Mouse (Mus musculus) layer of hippocampus, postnatal 36 days (tissue): ENCODE measurements around the gene Ppp1r27. TPM values are rescaled to one million over a fixed set of nuclear protein-coding genes. Genes with fewer than 3 reads are reported as not detected.
"Not testable (repeated sequence)": the region's sequence is repeated elsewhere in the genome, so short reads cannot be mapped to it uniquely, and the experiment has no call there.

Experiments
- DNase-seq, 2 experiments: peaks; one replicate each; pipeline ENCODE4 v3.0.0; 2022
- total RNA-seq, 2 experiments: library from RNA; stranded (reverse); gene quantifications; 2 replicates each; pipeline ENCODE4 v1.2.3; 2021

Ppp1r27 gene
- total RNA-seq, 2 experiments from 2014 or later, result not detected

DNA sequence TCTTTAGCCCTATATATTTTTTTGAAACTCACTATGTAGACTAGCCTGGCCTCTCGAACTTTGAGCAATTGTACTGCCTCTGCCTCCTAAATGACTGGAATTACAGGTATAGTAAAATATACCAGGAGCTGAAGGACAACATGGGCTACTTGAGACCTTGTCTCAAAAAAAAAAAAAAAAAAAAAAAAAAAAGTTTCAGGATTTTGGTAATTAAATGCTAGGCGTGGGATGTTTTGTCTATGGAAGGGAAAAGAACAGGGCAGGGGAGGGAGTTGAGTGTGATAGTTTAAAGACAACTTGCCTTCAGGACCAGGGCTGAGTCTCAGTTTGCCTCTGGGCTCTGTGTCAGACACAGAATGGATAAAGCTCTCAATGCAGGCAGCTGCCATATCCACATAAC is 24.1 kb upstream of the Ppp1r27 start:
- no peak for DNase-seq

DNA sequence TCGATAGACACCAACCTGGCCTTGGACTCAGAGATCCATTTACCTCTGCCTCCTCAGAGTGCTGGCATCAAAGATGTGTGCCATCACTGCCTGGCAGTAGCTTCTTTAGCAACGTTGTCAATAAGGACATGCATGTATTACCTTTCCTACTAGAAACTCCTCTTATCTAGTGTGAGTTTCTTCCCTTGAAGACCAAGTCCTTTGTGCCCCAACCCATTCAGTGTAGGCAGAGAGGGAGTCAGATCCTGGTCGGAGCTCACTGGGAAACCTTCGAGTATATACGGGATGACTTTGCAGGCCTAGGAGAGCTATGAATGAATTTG is 23.3 kb upstream of the Ppp1r27 start:
- DNase-seq, result no peak

DNA sequence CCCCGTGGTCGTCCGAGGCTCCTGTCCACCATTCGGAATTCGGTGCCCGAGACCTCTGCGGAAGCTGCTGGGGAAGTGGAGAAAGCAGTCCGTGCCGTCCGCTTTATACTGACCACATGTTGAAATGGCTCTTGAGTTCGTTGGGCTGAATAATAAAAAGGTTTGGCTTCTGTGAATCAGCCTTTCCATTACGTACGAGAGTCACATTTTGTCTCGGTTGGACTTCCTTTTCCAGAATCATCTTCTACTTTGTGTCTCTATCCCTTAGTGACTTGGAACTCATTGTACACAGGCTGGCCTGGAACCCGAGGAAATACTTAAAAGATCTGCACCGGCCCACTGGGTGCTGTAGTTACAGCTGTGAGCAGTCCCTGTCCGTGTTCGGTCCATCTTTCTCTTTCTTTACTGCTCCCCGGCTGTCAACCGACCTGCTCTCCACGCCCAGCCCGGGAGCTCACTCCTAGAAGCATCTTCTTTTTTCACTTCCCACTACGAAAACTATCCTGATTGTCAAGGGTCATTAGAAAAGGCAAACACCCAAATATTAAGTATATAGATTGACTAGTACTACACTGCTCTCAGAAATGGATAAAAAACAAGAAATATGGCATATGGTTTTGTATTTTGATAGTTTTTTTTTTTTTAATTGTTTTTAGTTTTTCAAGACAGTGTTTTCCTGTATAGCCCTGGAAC is 22.8 kb upstream of the Ppp1r27 start:
- DNase-seq, result no peak

DNA sequence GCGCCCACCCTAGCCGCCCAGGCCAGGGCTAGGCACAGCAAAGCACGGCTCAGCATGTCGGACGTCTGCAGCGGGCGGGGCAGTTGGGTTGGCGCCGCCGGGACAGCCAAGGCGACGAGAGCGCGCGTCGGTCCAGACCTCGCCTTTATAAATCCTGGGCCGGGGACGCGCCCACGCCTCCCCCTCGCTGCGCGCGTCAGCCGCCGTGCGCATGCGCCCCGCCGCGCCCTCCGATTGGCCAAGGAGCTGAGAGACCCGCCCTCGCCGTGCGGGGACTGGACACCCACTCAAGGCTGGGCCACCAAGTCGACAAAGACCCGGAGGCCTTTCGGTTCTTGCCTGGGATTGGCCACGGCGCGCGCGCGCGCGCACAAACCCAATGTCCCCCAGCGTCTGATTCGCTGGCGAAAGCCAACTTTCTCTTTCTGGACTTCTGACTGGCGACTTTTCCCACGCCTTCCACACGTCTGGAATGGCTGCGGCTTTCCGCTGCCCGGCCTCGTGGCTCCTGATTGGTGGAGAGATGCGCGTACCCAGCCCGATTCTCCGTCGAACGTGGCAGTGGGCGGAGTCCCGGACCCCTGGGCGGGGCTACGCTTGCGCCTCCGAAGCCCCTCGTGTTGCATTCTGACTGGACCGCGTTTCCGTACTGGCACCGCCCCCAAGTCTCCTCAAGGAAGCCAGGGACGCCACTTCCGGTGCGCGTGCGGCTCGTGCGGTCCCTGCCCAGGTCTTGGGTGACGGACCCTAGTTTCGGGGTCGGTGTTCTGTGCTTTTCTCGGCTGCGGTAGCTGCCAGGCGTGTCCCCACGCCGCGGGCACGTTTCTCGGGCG is 22.0 kb upstream of the Ppp1r27 start, which contains the start of gene P4hb:
P4hb (minus strand) TSS at position 502 of the 833 bp plus-strand sequence.
- DNase-seq, result peak; percentile 100

DNA sequence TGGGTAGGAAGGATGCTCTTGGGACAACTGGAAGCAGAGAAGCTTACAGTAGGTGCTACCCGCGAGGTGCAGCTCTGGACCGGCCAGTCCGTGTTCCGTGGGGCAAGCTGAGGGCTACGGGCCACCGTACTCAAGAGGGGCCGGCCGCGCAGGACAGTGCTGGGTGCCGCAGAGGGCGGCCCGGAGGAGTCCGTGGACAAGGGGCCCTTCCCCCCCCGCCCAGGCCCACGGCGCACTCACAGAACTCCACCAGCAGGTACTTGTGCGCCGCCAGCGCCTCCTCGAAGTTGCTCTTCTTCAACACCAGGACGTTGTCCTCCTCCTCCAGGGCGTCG is 21.5 kb upstream of the Ppp1r27 start:
- no peak for DNase-seq

DNA sequence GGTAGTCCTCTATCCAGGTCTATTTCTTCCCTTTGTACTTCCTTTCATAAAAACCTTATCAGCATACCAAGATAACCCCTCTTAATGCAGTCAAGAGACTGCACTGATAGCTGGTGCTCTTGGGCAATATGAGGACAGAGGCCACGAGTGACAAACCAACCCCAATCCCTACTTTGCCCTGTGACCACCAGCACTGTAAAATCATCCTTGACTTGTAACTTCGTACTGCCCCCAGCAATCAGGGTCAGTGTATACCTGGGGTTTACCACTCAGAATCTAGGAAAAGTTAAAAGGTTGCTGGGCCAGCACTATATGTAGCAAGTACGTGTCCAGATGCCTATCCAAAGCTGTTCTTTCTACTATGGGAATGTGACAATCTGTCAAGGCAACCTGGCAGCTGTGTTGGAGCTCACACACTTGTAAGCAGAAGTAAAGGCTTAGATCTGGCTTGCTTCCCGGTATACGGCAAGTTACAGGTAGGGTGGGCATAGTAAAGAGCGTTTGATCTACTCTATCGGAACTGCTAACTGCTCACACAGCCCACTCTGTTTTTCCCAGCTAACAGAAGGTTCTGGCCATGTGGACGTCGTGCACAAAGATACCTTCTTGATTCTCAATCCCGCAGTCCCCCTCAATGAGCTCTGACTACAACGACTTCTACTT is 21.0 kb upstream of the Ppp1r27 start:
- no peak for DNase-seq

DNA sequence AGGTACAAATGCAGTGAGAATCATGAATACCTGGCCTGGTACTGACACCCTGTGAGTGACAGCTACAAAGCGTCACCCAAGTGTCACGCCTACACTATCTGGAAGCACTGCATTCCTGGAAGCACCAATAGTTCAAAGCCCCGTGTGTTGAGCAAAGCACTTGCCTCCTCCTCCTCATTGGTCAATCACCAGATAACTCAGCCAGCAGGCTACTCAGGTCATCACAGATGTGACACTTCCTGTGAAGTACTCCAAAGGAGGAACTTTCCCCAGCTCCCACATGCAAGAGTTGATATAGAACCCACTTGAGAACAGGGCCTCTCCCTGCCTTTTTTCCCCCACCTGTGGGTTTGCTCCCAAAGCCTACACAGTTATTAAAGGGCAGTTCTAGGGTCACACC is 20.2 kb upstream of the Ppp1r27 start:
- DNase-seq, result no peak

DNA sequence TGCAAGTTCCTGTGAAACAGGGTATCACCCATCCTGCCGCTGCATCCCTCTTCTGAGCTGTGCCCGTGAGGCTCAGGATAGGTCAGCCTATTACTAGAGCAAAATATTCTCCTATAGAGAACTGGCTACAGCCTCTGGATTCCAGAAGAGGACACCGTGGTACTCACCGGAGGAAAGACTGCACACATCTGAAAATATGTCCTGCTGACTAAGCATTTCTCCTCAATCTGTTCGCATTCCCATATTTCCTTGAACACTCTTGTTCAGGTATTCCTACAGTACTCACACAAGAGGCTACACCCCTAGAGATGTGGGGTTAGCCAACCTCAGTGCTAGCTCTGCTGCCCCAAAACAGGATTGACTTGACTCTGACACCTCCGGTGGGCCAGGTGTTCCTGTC is 17.4 kb upstream of the Ppp1r27 start:
- no peak for DNase-seq

DNA sequence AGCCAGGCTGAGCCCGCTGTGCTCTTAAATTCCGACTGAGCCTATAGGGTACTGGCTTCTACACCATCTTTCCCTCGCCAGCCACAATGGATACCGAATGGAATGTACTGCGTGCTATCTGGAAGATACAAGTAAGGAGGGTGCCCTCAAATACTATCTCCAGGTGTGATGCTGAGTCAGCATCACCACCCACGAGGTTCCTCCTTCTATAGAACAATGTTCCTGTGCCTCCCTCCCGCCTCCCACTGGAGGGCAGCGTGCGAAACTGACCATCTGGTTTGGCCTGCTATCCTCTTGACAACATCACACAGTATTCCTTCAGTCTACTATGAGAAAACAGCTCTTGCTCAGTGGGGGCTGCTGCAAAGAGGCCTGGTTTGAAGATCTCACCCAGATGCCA is 14.2 kb upstream of the Ppp1r27 start:
- DNase-seq, result no peak

DNA sequence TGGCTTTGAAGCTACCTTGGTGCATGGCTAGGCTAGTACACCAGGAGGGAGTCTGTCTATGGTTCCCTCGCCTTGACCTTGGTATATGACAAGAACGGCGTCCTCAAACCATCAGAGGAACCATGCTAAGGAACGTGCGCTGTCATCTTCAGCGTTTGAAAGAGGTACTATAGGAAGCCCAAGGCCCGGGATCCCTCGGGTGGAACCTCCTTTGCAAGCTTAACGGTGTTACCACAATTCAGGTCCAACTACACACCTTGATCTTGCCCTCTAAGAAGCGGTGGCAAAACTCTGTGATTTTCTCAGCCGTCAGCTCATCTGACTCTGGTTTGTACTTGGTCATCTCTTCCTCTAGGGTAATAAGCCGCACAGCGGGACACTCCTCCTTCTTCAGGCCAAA is 12.0 kb upstream of the Ppp1r27 start:
- no peak for DNase-seq

DNA sequence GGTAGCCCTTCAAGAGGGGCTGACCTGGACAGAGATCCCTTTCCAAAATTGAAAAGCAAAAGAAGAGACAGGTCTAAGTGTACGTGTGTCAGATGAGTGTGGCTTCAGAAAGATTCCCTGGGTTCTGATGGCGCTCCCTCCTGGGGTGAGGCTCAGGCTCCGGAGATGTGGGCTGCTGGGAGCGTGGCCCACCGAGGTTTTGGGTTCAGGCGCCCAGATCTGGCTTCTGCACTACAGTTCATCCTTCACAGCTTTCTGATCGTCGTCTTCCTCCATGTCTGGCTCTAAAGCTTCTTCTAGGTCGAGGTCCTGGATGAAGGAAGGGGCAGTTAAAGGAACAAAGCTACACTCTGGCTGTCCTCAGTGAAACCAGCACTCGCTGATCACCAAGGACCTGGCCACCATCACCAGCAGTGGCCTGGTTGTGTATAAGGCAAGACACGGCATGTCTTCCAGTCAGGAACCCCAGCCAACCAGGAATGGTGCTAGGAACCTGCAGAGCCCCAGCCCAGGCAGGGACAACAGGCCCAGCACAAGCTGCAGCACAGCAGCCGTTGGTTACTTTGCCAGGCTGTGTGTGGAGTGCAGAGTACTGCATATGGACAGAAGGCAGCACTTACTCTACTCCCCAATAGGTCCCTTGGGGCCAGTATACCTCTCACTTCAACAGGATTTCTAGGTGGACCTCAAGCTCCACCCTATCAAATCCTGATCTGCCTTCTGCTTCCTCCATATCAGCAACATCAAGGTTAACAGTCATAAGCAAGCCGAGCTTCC is 10.2 kb upstream of the Ppp1r27 start:
- DNase-seq, result no peak

DNA sequence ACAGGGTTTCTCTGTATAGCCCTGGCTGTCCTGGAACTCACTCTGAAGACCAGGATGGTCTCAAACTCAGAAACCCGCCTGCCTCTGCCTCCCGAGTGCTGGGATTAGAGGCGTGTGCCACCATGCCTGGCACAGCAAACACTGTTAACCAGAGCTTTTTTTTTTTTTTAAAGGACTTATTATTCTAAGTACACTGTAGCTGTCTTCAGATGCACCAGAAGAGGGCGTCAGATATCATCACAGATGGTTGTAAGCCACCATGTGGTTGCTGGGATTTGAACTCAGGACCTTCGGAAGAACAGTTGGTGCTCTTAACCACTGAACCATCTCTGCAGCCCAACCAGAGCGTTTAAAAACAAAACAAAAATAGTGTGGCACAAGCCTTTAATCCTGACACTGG is 7.9 kb upstream of the Ppp1r27 start:
- DNase-seq, result not testable (repeated sequence)

DNA sequence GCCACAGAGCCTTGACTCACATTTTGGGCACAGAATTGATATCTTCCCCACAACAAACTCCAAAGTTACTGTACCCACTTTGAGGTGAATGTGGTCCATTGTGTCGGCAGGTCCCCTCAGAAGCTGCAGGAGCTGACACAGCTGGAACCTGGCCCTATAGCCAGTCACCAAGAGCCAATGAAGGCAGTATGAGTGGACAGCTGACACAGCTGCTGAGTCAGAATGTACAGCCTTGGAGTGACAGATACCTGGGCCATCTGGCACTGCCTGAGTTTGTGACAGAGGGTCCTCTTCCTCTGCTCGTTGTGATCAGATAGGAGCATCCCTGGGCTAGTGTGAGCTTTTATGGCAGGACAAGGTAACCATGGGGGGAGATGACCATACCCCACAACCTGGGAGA is 4.3 kb upstream of the Ppp1r27 start:
- DNase-seq, result no peak

DNA sequence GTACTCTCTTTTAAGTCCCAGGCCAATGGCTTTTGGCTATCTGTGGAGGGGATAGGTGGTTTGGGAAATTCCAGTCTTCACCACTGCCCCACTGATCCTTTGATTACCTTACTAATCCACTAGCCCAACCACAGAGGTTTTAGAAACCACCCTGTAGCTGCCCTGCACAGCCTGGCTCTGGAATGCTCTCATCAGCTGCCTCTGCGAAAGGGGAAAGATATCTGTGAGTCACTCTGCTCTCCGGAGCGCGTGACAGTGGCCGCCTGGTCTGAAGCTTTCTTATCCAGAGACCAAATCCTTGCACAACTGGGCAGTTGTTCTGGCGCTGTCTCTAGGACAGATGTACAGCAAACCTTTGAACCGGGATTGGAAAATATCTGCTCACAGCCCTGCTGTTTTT is 3.9 kb upstream of the Ppp1r27 start:
- no peak for DNase-seq

DNA sequence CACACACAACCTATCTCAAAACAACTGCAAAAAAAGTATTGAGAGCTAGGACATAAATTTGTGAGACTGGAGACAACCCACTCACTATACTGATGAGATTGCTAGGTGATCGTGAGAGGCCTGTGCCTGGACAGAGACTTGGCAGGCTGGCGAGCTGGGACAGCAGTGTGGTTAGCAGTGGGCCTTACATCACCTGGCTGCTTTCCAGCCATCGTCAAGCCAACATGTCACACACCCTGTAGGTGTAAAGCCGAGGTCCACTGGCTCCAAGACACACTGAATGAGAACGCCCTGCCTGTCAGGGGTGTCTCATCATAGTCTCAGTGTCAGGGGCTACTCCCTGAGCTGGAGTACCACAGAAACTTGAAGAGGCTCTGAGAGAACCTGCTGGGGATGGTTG is 1.8 kb upstream of the Ppp1r27 start:
- no peak for DNase-seq

DNA sequence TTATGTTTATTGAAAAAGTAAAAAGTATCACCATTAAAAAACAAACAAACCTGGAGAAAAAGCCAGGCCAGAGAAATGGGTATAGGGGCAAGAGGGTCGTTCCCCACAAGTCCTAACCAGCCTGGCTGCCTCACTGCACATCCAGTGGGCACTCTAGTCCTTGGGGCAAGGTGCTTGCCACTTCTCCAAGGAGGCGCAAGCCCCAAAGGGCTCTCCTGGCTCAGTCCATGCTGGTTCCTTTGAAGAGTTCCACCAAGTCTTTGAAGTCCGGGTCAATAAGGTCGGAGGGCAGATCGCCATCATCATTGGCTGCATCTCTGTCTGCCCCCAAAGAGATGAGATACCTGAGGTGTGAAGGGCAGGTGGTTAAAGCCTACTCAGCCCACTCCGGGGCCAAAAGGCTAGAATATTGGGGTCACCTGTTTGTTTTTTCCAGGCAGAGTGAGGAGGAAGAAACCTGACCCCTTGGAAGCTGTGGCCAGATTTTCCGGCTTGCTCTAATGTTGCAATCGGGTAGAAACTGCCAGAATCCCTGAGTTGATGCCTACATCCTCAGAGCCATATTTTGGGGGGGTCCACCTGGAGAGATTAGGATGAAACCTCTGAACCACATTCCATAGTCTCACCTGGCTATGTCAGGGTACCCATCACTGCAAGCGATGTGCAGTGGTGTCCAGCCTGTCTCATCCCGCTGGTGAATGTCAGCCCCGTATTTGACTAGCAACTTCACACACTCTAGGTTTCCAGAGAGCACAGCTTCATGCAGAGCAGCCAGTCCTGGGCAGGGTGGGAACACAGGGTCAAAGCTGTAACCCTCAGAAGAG is 734 bp downstream of the Ppp1r27 start:
- no peak for DNase-seq

DNA sequence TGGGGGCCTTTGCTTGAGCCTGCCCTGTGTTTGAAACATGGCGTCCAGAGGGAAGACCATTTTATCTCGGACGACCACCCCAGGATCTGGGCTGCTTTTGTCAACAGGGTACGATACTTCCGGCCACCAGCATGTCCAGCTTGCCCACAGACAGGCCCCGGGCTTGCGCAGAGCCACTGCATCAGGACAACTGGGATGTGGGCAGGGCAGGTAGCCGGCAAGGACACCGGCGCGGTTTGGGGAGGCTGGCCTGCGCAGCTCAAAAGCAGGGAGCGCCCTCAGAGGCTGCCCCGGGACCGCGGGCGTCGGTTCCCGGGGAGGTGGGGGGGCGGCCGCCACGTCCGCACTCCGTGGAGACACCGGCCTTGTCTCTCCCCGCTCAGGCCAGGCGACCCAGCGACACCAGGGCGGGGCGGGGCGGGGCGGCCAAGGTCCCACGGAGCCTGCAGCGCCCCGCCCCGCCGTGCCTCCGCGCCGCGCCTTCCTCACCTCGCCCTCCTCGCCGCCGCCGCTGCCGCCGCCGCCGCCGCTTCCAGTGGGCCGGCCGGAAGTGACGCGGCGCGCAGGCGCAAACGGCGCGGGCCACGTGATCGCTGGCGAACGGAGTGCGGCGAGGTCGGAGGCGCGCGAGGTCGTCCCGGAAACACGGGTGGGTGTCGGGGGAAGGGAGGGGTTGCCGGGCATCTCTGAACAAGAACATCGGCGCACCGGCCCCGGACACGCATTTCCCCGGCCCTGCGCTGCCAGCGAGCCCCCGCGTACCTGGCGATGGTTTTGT is 1.6 kb downstream of the Ppp1r27 start, which contains the start of gene Mcrip1:
Mcrip1 (minus strand) TSS at position 560 of the 778 bp plus-strand sequence.
- peak; percentile 89 to 92 for DNase-seq

DNA sequence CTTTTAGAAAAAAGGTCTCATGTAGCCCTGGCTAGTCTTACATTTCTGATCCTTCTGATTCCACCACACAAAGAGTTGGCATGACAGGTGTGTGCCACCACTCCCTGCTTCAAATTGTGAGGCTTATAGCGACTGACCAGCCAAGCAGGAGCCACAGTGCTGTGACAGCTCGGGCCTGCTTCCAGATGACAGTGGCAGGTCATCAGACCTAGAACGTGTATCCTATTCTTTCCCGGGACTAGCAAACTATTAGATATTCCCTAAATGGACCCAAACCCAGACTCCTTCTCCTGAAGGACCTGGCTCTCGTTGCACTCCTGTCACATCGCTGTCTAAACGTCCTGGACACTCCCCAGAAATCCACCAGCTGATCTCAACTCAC is 2.2 kb downstream of the Ppp1r27 start:
- DNase-seq, result no peak

DNA sequence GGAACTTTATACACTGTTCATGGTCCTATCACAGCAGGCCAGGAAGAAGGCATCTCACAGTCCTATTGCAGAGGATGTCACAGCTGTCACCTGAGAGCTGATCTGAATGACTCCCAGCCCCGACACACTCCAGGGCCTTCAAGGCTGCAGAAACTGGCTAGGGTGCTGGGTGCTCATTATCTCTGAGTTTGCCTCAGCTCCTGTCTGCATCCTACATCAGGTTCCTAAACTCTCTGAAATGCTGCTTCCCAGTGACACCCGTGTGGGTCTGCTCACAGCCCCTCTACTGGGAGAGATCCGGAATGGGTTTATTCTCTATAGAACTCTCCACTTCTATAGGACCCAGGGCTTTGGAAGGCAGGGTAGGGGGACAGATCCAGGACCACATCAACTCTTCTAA is 2.7 kb downstream of the Ppp1r27 start:
- DNase-seq, result no peak

DNA sequence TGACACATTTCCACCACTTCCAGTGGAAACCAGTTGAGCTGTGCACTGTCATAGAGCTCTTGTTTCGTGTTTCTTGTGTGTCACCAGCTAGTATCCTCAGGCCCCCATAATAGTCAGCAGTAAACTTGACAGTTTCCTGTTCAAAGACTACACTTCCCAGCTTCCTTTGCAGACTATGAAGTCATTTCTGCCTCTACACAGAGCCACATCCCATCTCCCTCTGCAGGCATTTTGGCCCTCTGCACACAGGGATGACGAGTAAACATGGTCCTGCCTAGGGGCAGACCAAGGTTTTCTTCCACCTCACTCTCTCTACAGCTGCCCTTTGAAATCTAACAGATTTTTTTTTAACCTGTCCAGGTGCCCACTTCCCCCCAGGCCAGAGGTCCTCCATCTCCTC is 3.5 kb downstream of the Ppp1r27 start:
- no peak for DNase-seq

DNA sequence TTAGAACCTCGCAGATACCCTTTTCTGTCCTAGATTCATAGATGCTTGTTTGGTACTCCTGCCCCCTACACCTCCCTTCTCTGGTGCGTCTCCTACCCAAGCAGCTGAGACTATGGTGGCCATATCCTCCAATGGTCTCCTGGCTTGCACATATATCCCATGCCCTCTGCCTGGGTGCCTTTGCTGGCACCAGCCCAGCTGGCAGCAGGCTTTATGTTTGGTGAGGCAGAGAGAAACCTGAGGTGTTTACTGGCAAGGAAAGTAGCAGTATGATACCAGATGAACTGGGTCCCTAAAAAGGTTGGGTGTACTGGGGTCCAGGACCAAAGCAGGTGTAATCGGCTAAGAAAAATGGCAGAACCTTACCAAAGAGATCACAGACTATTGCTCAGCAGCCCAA is 5.0 kb downstream of the Ppp1r27 start:
- DNase-seq, result no peak
